Mouse (Mus musculus) forebrain, embryonic 15.5 days (tissue): ENCODE results near the gene Zfp619. TPM values are rescaled to one million over a fixed set of nuclear protein-coding genes. Genes with fewer than 3 reads are reported as not detected.

Experiments used
- polyA plus RNA-seq: library from polyadenylated mRNA; unstranded; fragments of >200 nt; fragmentation: Nextera tagmentation; extraction: Ambion mirVana; gene quantifications from 2 replicates; pipeline ENCODE4 v1.2.1, GENCODE M21; 2015

The Zfp619 gene
- polyA plus RNA-seq, 1 experiment from 2014 or later = 3.4 TPM

Other genes with a start within 250 kb of the Zfp619 start
- not detected in 2 replicates for gene Gm5114, start 104.6 kb upstream of the Zfp619 start, polyA plus RNA-seq